ENCODE assay signal across 22 mouse cellular contexts in genomic region chr3:157373333-157373732, GRCm38 (mm10).
DNase-seq lines count a peak whose midpoint lies in the region; ATAC-seq and TF ChIP-seq lines count a peak whose summit lies in the region.
"Had no signal": no experiment of that assay in that cellular context is flagged by ENCODE, and none has a peak within 500 bp of the region (broad histone marks: within the 10 kb centered on the region; RNA-seq: fewer than 3 reads in every experiment).

No protein-coding gene starts in this region.

- no peak for TF ChIP-seq EP300 in lung, postnatal 0 days (IDR thresholded peaks at IDR 0.05)

- H3K36me3 ChIP-seq in thymus, adult 2 months (ENCODE audit: control insufficient read depth, insufficient read depth, low read length) = no peaks in the 10 kb centered on the region
- H3K36me3 ChIP-seq in lung, postnatal 0 days (ENCODE audit: insufficient read depth, low read length) = no peaks in the 10 kb centered on the region
- H3K36me3 ChIP-seq: embryonic facial prominence, embryonic 12.5 days; embryonic facial prominence, embryonic 15.5 days; hindbrain, embryonic 13.5 days; intestine, embryonic 15.5 days had no signal

- WGBS in thymus, adult 2 months = 82% methylated on average over 1 of the region's 1 CpGs
- 50% methylated on average over 1 of the region's 1 CpGs for WGBS in lung, postnatal 0 days

- no peaks in the 10 kb centered on the region for H3K27me3 ChIP-seq in thymus, adult 2 months (ENCODE audit: control insufficient read depth, insufficient read depth, low read length)
- no peaks in the 10 kb centered on the region for H3K27me3 ChIP-seq in lung, postnatal 0 days (replicated peaks; ENCODE audit: insufficient read depth, low read length)
- H3K27me3 ChIP-seq: embryonic facial prominence, embryonic 12.5 days; embryonic facial prominence, embryonic 15.5 days; hindbrain, embryonic 13.5 days; intestine, embryonic 15.5 days had no signal

- H3K4me3 ChIP-seq in thymus, adult 2 months (ENCODE audit: control insufficient read depth, insufficient read depth, low read length) = no peak overlapping the region
- no peak overlapping the region for H3K4me3 ChIP-seq in lung, postnatal 0 days (ENCODE audit: low read depth, low read length)
- H3K4me3 ChIP-seq: embryonic facial prominence, embryonic 12.5 days; embryonic facial prominence, embryonic 15.5 days; gastrocnemius, adult 2 months; hindbrain, embryonic 13.5 days; intestine, embryonic 15.5 days had no signal

- no peak for DNase-seq in cerebellum, postnatal 4 days (ENCODE audit: low spot score in 2 of 2)
- DNase-seq in cerebellum, adult 18-20 months = peak; percentile 49 to 67
- DNase-seq in cerebellum, adult 9-10 months = peak; percentile 66
- peak; percentile 30 to 32 for DNase-seq in cerebellum, postnatal 36 days
- no peak for DNase-seq in thymus, adult 2 months
- DNase-seq in thymus, postnatal 0 days (ENCODE audit: low spot score) = no peak
- DNase-seq in lung, postnatal 0 days (ENCODE audit: low spot score) = no peak
- DNase-seq: adrenal gland, postnatal 10 days; adrenal gland, postnatal 36 days; forebrain, postnatal 0 days; gastrocnemius, adult 2 months; gastrocnemius, postnatal 14 days; kidney, adult 11 months had no signal

- no peaks in the 10 kb centered on the region for H3K9me3 ChIP-seq in lung, postnatal 0 days (ENCODE audit: low read length)
- H3K9me3 ChIP-seq: embryonic facial prominence, embryonic 12.5 days; embryonic facial prominence, embryonic 15.5 days; hindbrain, embryonic 13.5 days; intestine, embryonic 15.5 days had no signal

- H3K27ac ChIP-seq in thymus, adult 2 months (ENCODE audit: control insufficient read depth, insufficient read depth, low read length) = no peak overlapping the region
- H3K27ac ChIP-seq in lung, postnatal 0 days (ENCODE audit: low read length) = no peak overlapping the region
- H3K27ac ChIP-seq: embryonic facial prominence, embryonic 12.5 days; embryonic facial prominence, embryonic 15.5 days; gastrocnemius, adult 2 months; hindbrain, embryonic 13.5 days; intestine, embryonic 15.5 days had no signal

- no peak for TF ChIP-seq CTCF in thymus, adult 2 months (IDR thresholded peaks at IDR 0.05; ENCODE audit: borderline replicate concordance, control insufficient read depth, extremely low read depth, insufficient read depth, low read length, poor library complexity)
- TF ChIP-seq CTCF in lung, postnatal 0 days (IDR thresholded peaks at IDR 0.05) = no peak

- TF ChIP-seq POLR2A in thymus, adult 2 months (IDR thresholded peaks at IDR 0.05; ENCODE audit: control insufficient read depth, extremely low read depth, insufficient read depth, low read length, poor library complexity) = no peak

- no peak overlapping the region for H3K4me2 ChIP-seq in lung, postnatal 0 days (replicated peaks; ENCODE audit: low read depth, low read length)
- H3K4me2 ChIP-seq: embryonic facial prominence, embryonic 12.5 days; embryonic facial prominence, embryonic 15.5 days; heart, embryonic 11.5 days; hindbrain, embryonic 13.5 days; intestine, embryonic 15.5 days had no signal

- no peaks in the 10 kb centered on the region for H3K4me1 ChIP-seq in thymus, adult 2 months (replicated peaks; ENCODE audit: control insufficient read depth, insufficient read depth, low read length)
- no peaks in the 10 kb centered on the region for H3K4me1 ChIP-seq in lung, postnatal 0 days (ENCODE audit: insufficient read depth, low read depth, low read length)
- H3K4me1 ChIP-seq: embryonic facial prominence, embryonic 12.5 days; embryonic facial prominence, embryonic 15.5 days; hindbrain, embryonic 13.5 days; intestine, embryonic 15.5 days had no signal

- no peak overlapping the region for H3K9ac ChIP-seq in lung, postnatal 0 days (replicated peaks; ENCODE audit: low read depth)
- H3K9ac ChIP-seq: embryonic facial prominence, embryonic 12.5 days; embryonic facial prominence, embryonic 15.5 days; forebrain, postnatal 0 days; hindbrain, embryonic 13.5 days; intestine, embryonic 15.5 days had no signal

- ATAC-seq in cerebellum, adult (ENCODE audit: insufficient number of reproducible peaks, low FRiP score, low TSS enrichment) = peak; percentile 90
- no peak for ATAC-seq in lung, postnatal 0 days
- ATAC-seq: activated CD4-positive, CD25-positive, alpha-beta regulatory T cell, adult 4 months; forebrain, embryonic 14.5 days; forebrain, postnatal 0 days; hindbrain, embryonic 16.5 days; intestine, embryonic 15.5 days had no signal

Comparison
In these comparisons a context has a peak if more than half of its experiments do, and no peak if none do; other contexts are left out.
1. DNase-seq: peak in cerebellum, adult 18-20 months (2 of 2), cerebellum, adult 9-10 months (single experiment) and cerebellum, postnatal 36 days (2 of 2); none in cerebellum, postnatal 4 days (0 of 2), thymus, adult 2 months (single experiment), thymus, postnatal 0 days (single experiment) and lung, postnatal 0 days (single experiment).